Mouse (Mus musculus): ENCODE results near the gene Gstcd.

- TF ChIP-seq CTCF (IDR thresholded peaks at IDR 0.05; ENCODE audit: low read depth): no peak
- TF ChIP-seq EP300 (IDR thresholded peaks at IDR 0.05; ENCODE audit: low read depth): no peak
These were observed 39.5 kb upstream of the Gstcd start for GRCm38 (mm10) chr3:133131372-133131771.

Measured in heart, postnatal 0 days (tissue).